Mouse (Mus musculus) heart, embryonic 14.5 days (tissue): ENCODE results near the gene Ddx52. TPM values are rescaled to one million over a fixed set of nuclear protein-coding genes. Genes with fewer than 3 reads are reported as not detected.

Source experiments
- ATAC-seq: fragments of 200-750 bp; cut with Nextera tagmentation; 2 replicates; pipeline ENCODE4 v1.8.0; 2017; ENCODE audit warnings: low read depth, moderate TSS enrichment; ENCODE audit not compliant: insufficient number of reproducible peaks, insufficient read depth, low FRiP score
- H3K27ac ChIP-seq, 2 experiments: fragments of 200-500 bp in 1 of 2; fragments of 300-500 bp in 1 of 2; sonication (generic) in 1 of 2; replicated peaks in 1 of 2; 2 replicates each; pipeline ENCODE4 v1.5.1; 2012 to 2014; ENCODE audit warnings: low read depth in 2 of 2, low read length in 2 of 2, control low read depth in 1 of 2, mild to moderate bottlenecking in 1 of 2, mixed read lengths in 1 of 2; ENCODE audit not compliant: control insufficient read depth in 1 of 2, insufficient read depth in 1 of 2
- H3K27me3 ChIP-seq: fragments of 300-500 bp; sonication (generic); 2 replicates; pipeline ENCODE4 v1.6.1; 2014; ENCODE audit warnings: mild to moderate bottlenecking, low read length, control low read depth; ENCODE audit not compliant: control insufficient read depth, insufficient read depth
- H3K36me3 ChIP-seq: fragments of 300-500 bp; sonication (generic); 2 replicates; pipeline ENCODE4 v1.6.1; 2014; ENCODE audit warnings: mild to moderate bottlenecking, control low read depth, low read length, mixed read lengths; ENCODE audit not compliant: control insufficient read depth, insufficient read depth
- H3K4me1 ChIP-seq, 2 experiments: fragments of 200-500 bp in 1 of 2; fragments of 300-500 bp in 1 of 2; sonication (generic) in 1 of 2; 2 replicates each; pipeline ENCODE4 v1.6.1; 2012 to 2014; ENCODE audit warnings: low read length in 2 of 2, control low read depth in 1 of 2, mixed read lengths in 1 of 2; ENCODE audit not compliant: control insufficient read depth in 2 of 2, insufficient read depth in 2 of 2
- H3K4me2 ChIP-seq: fragments of 300-500 bp; sonication (generic); 2 replicates; pipeline ENCODE4 v1.6.1; 2014; ENCODE audit warnings: mild to moderate bottlenecking, low read length
- H3K4me3 ChIP-seq, 2 experiments: fragments of 200-500 bp in 1 of 2; fragments of 300-500 bp in 1 of 2; sonication (generic) in 1 of 2; 2 replicates each; pipeline ENCODE4 v1.5.1; 2012 to 2014; ENCODE audit warnings: low read length in 2 of 2, mild to moderate bottlenecking in 2 of 2, control low read depth in 1 of 2, low read depth in 1 of 2, moderate library complexity in 1 of 2; ENCODE audit not compliant: control insufficient read depth in 1 of 2, insufficient read depth in 1 of 2
- H3K9ac ChIP-seq: fragments of 300-500 bp; sonication (generic); 2 replicates; pipeline ENCODE4 v1.6.1; 2014; ENCODE audit warnings: mild to moderate bottlenecking, low read length
- H3K9me3 ChIP-seq: fragments of 300-500 bp; sonication (generic); 2 replicates; pipeline ENCODE4 v1.6.1; 2016; ENCODE audit warnings: low read length, control low read depth; ENCODE audit not compliant: control insufficient read depth
- WGBS: fragments of 180-500 bp; shearing (Covaris S2); extraction: QIAGEN DNeasy Blood & Tissue Kit; methylation state at CpG from one replicate; pipeline ENCODE4 v1.1.7; 2014; 5-methylcytosine and 5-hydroxymethylcytosine counted together
- polyA plus RNA-seq: library from polyadenylated mRNA; unstranded; fragments of >200 nt; fragmentation: Nextera tagmentation; extraction: Ambion mirVana; gene quantifications from 2 replicates; pipeline ENCODE4 v1.2.1, GENCODE M21; 2014

The Ddx52 gene
- polyA plus RNA-seq, 1 experiment from 2014 or later: 19.7 TPM

DNA sequence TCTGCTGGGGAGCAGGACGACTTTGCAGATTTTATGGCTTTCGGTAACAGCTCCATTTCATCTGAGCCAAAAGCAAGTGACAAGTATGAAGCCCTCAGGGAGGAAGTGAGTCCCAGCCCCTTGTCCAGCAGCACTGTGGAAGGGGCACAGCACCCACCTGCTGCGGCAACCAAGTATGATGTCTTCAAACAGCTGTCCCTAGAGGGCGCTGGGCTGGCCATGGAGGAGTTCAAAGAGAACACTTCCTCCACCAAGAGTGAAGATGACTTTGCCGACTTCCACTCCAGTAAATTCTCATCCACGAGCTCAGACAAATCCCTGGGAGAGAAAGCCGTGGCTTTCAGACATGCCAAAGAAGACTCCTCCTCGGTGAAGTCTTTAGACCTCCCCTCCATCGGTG, 67.1 kb downstream of the Ddx52 start:
- Histone ChIP-seq H3K4me3 (no peak overlapping the region), H3K27me3 (no peaks in the 10 kb centered on the region), H3K27ac (no peak overlapping the region), H3K36me3 (peaks cover 33% of the 10 kb centered on the region), H3K4me1 (no peaks in the 10 kb centered on the region), H3K9ac (no peak overlapping the region), H3K4me2 (no peak overlapping the region), H3K9me3 (no peaks in the 10 kb centered on the region)
- ATAC-seq: no peak
- 89% methylated on average over 9 of the region's 9 CpGs for WGBS

DNA sequence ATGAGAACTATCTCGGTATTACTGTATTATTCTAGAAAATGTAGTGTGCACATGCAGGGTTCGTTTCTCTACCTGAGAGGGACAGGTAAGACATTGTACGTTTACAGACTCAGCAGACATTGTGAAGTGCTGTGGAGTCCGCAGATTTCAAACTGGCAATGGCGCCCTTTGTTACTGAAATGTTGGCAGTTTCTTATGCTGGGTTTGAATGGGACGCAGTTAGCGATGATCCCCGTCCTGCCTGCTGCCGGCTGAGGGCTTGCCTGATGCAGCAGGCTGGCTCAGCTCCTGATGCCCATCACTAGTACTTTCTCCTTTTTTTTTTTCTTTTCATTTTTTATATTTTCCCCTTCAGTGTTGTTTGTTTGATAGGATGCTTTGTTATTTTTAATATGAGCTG, 68.5 kb downstream of the Ddx52 start:
- ATAC-seq: no peak
- Histone ChIP-seq H3K9me3 (no peaks in the 10 kb centered on the region), H3K4me3 (no peak overlapping the region), H3K4me2 (no peak overlapping the region), H3K36me3 (peaks cover 24% of the 10 kb centered on the region), H3K4me1 (no peaks in the 10 kb centered on the region), H3K27ac (no peak overlapping the region), H3K27me3 (no peaks in the 10 kb centered on the region), H3K9ac (no peak overlapping the region)
- 89% methylated on average over 9 of the region's 9 CpGs for WGBS

DNA sequence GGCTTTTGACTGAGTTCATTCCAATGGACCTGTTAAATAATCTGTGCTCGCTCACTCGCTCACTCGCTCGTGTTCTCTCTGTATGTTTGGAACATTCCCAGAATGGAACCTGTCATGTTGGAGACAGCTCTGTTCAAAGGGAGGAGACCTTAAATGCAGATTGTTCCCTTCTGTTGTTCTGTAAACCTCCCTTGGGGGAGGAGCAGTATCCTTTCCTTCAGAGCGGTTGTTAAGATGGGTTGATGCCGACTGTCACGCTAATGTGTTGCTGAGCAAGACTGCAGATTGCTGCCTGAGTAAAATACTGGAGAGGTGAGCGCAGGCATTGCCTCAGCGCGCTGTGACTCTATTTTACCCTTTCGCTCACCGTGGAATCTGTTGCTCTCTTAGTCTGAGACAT, 69.2 kb downstream of the Ddx52 start:
- H3K4me3 ChIP-seq: no peak overlapping the region
- whole genome bisulfite sequencing: 55% methylated on average over 12 of the region's 12 CpGs
- peaks cover 23% of the 10 kb centered on the region for H3K36me3 ChIP-seq
- H3K4me2 ChIP-seq: no peak overlapping the region
- no peak overlapping the region for H3K27ac ChIP-seq
- no peaks in the 10 kb centered on the region for H3K9me3 ChIP-seq
- ATAC-seq: no peak
- no peak overlapping the region for H3K9ac ChIP-seq
- no peaks in the 10 kb centered on the region for H3K4me1 ChIP-seq
- no peaks in the 10 kb centered on the region for H3K27me3 ChIP-seq

DNA sequence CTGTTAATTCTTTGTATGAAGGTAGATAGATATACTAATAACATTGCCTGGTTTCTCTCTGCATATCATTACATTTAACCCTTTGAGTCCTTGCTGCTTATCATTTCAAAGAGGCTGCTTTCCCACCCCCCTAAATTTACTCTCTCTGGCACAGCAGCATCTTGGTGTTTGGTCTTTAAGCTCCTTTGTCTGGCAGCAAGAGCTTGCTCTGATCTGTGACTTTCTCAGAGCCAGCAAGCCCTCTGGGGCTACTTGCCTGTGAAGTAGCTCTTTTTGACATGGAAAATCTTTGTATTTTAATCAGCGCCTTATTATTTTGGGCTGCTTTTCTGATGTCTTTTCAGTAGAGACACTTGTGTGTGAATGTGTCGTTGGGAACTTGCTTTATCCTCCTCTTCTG, 69.7 kb downstream of the Ddx52 start:
- WGBS: 79% methylated on average over 2 of the region's 2 CpGs
- Histone ChIP-seq H3K27me3 (no peaks in the 10 kb centered on the region), H3K9ac (no peak overlapping the region), H3K4me2 (no peak overlapping the region), H3K4me1 (no peaks in the 10 kb centered on the region), H3K9me3 (no peaks in the 10 kb centered on the region), H3K36me3 (peaks cover 19% of the 10 kb centered on the region), H3K27ac (no peak overlapping the region), H3K4me3 (no peak overlapping the region)
- no peak for ATAC-seq

Other genes with a start within 250 kb of the Ddx52 start
- 1.3 and 2.3 TPM in 2 replicates for gene Wfdc17, start 238.1 kb upstream of the Ddx52 start, polyA plus RNA-seq
- 1.8 and 5.6 TPM in 2 replicates for gene Wfdc18, start 233.0 kb upstream of the Ddx52 start, polyA plus RNA-seq
- not detected in 2 replicates for gene Wfdc21, start 195.1 kb upstream of the Ddx52 start, polyA plus RNA-seq
- 14.7 and 17.1 TPM in 2 replicates for gene Heatr6, start 188.4 kb upstream of the Ddx52 start, polyA plus RNA-seq
- 0.11 TPM in 1 of 2 replicates, not detected in the other for gene Hnf1b, start 92.0 kb upstream of the Ddx52 start, polyA plus RNA-seq
- gene Synrg, start 22.4 kb downstream of the Ddx52 start, polyA plus RNA-seq: 8.0 and 10.8 TPM in 2 replicates
- gene Dusp14, start 127.2 kb downstream of the Ddx52 start, polyA plus RNA-seq: 4.2 and 5.0 TPM in 2 replicates
- gene Tada2a, start 187.5 kb downstream of the Ddx52 start, polyA plus RNA-seq: 16.8 and 16.9 TPM in 2 replicates
- gene Acaca, start 187.6 kb downstream of the Ddx52 start, polyA plus RNA-seq: 8.3 and 8.9 TPM in 2 replicates
- not detected in 2 replicates for gene Gm11437, start 225.4 kb downstream of the Ddx52 start, polyA plus RNA-seq